Mouse (Mus musculus): ENCODE results near the gene Lancl3.
"Not testable (repeated sequence)": the region's sequence is repeated elsewhere in the genome, so short reads cannot be mapped to it uniquely, and the experiment has no call there.

The Lancl3 gene

DNA sequence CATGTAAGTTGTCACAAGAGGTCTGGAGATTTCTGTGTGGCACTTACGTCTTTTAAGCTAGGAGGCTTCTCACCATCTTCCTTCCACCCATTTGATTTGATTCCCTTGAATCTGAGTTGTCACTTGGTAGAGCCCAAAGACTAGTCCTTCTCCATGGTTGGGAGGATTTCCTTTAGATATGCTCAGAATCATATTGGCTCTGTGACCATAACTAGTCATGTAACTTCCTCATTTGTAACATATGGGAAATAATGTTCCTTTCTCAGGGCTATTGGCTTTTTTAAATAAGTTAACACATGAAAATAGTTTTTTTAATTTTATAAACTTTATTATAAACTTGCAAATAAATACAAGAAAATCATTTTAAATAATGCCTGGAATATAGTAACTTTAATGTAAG lies 59.6 kb downstream of the Lancl3 start:
- no peak for DNase-seq (ENCODE audit: low spot score in 2 of 2)

GRCm38 (mm10) chrX:9271112-9271511 lies 71.4 kb downstream of the Lancl3 start:
- no peak for DNase-seq (ENCODE audit: low spot score in 2 of 2)

- DNase-seq (ENCODE audit: low spot score in 2 of 2): no peak
Measured at GRCm38 (mm10) chrX:9271947-9272459, 72.3 kb downstream of the Lancl3 start.

DNA sequence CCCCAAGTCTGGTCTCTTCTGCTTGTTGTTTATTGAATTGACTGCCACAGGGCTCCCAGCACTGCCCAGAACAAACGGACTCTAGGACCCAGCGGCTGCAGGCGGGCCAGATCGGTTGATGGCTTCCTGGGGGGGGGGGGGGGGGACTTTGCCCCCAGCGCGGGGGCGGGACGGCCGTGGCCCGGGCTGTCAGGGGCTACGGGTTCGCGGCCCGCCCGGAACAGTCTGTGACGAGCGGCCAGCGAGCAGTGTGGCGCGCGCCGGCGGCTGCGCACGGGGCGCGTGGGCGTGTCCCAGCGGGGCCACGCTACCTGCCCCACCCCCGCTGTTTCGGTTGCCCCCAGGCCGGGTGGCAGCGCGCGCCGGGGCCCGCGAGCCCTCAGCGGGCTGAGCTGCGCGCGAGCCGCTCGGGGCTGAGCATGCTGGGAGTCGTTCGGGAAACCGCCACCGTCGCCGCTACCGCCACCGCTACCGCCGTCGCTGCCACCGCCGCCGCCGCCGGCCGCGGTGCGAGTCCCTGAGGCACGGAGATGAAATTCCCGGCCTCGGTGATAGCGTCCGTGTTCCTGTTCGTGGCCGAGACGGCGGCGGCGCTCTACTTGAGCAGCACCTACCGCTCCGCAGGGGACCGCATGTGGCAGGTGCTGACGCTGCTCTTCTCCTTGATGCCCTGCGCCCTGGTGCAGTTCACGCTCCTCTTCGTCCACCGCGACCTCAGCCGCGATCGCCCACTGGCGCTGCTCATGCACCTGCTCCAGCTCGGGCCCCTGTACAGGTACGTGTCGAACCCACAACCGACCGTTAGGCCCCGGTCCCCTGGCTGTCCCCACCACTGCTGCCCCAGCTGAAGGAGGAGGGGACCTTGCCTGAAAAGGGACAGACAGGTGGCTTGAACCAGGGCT lies 73.0 kb downstream of the Lancl3 start, which contains the start of gene Xk:
Gene Xk, plus strand, starts transcription at position 297 of the 902 bp plus-strand sequence.
- DNase-seq (ENCODE audit: low spot score in 2 of 2): peak; percentile 16 to 25

- no peak for DNase-seq (ENCODE audit: low spot score in 2 of 2)
Measured at GRCm38 (mm10) chrX:9273377-9274002, 73.8 kb downstream of the Lancl3 start.

- DNase-seq (ENCODE audit: low spot score in 2 of 2): no peak
Measured at GRCm38 (mm10) chrX:9274321-9274720, 74.6 kb downstream of the Lancl3 start.

- not testable (repeated sequence) for DNase-seq (ENCODE audit: low spot score in 2 of 2)
Measured at GRCm38 (mm10) chrX:9283464-9283863, 83.8 kb downstream of the Lancl3 start, which contains the start of gene H2al1m. Gene H2al1m, plus strand, starts transcription at chrX:9283764.

GRCm38 (mm10) chrX:9293140-9293829 lies 93.6 kb downstream of the Lancl3 start:
- not testable (repeated sequence) for DNase-seq (ENCODE audit: low spot score in 2 of 2)

DNA sequence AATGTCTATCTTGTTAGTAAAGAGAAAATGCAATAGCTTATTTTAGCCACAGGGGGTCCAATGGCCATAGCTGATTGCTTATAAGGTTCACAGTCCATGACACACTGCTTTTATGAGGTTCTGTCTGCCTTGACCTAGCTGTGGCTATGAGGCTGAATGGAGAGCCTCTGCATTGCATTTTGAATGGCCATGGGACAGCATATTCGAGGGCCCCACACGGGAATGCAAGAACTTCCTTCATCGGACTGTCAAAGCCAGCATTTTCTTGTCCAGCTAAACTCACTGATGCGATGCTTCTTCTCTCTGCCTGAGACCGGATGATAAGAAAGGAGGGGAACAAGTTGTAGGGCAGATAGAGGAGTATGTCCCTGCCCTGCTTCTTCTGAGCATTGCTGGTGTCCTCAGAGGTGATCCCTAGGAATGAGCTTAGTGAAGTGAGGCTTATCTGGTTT lies 98.7 kb downstream of the Lancl3 start:
- DNase-seq (ENCODE audit: low spot score in 2 of 2): no peak

GRCm38 (mm10) chrX:9302791-9303190 lies 103.1 kb downstream of the Lancl3 start:
- DNase-seq (ENCODE audit: low spot score in 2 of 2): no peak

DNA sequence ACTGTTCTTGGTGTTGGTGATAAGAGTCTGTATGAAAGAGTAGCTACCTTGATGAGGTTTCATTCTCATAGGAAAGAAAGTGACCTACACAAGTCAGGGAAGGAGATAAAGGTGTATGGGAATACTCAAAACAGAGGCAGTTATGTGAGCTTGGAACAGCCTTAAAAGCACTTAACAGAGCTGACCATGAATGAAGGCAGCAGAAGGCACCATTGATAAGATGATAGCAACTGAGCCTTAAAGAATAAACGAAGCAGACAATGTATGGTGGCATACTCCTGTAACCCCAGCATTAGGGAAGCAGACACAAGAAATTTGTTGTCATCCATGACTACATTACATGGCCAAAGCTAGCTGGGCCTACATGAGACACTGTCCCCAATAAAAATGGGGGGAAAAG lies 103.8 kb downstream of the Lancl3 start:
- no peak for DNase-seq (ENCODE audit: low spot score in 2 of 2)

DNA sequence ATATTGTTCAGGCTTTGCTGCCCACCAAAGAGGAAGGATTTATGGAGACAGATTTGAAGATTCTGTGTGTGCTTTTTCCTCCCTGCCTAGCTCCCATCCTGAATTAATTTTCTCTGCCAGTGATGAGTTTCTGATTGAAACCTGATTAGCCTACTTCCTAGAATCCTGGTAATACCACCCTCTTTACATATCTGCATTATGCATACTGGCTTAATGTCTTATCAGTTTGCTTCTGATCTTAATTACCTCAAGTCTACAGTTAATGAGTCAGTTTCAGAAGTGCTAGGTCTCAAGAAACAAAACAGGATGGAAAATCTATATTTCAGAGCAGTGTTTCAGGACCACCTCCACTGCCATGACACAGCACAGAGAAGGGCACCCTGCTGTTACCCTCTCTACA lies 116.8 kb downstream of the Lancl3 start:
- not testable (repeated sequence) for DNase-seq (ENCODE audit: low spot score in 2 of 2)

All from urinary bladder, postnatal 36 days (tissue).